Mouse (Mus musculus): ENCODE results near the gene Rel. TPM values are rescaled to one million over a fixed set of nuclear protein-coding genes. Genes with fewer than 3 reads are reported as not detected.

The Rel gene
- polyA plus RNA-seq, 1 experiment from 2014 or later: 0.47 TPM

DNA sequence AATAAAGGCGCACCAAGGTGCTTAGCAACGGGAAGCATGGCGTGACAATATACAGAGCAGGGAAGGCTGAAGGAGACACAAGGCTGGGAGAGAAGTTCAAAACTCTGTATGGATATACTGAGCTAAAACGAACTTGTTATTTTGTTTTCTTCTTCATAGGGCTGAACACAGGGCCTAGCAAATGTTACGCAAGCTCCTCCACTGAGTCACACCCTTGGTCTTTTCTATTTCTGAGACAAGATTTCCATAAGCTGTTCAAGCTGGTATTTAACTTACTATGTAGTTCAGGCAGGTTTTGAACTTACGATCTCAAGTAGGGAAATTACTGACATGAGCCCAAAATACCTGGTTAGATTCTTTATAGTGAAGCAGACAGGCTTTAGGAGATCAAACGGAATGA lies 29.4 kb downstream of the Rel start:
- Histone ChIP-seq H3K4me2 (no peak overlapping the region), H3K4me1 (replicated peaks) (no peaks in the 10 kb centered on the region), H3K4me3 (no peak overlapping the region), H3K9me3 (no peaks in the 10 kb centered on the region), H3K36me3 (peaks cover 7% of the 10 kb centered on the region), H3K27ac (replicated peaks) (no peak overlapping the region), H3K9ac (no peak overlapping the region), H3K27me3 (no peaks in the 10 kb centered on the region)
- no peak for ATAC-seq (ENCODE audit: low read depth)
- 94% methylated on average over 7 of the region's 7 CpGs for WGBS

DNA sequence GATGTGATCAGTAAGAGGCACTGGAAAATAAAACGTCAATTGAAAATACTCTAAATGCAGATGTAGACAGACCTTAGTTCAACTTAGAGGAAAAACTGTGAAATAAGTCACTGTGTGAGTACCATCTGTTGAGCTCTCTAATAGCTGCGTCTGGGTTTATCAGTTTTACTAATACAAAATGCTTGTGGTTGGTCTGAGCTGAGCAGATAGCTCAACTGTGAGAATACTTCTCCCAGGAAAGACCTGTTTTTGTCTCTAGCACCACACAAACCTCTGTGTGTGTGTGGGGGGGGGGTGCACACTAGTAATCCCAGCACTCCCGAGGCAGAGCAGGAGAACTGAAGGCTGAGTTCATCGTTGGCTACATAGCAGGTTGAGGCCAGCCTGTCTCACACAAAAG lies 29.9 kb downstream of the Rel start:
- no peak overlapping the region for H3K9ac ChIP-seq
- peaks cover 7% of the 10 kb centered on the region for H3K36me3 ChIP-seq
- H3K4me1 ChIP-seq (replicated peaks): no peaks in the 10 kb centered on the region
- ATAC-seq (ENCODE audit: low read depth): no peak
- H3K27me3 ChIP-seq: no peaks in the 10 kb centered on the region
- 83% methylated on average over 4 of the region's 4 CpGs for WGBS
- no peak overlapping the region for H3K27ac ChIP-seq (replicated peaks)
- H3K4me2 ChIP-seq: no peak overlapping the region
- no peaks in the 10 kb centered on the region for H3K9me3 ChIP-seq
- H3K4me3 ChIP-seq: no peak overlapping the region

DNA sequence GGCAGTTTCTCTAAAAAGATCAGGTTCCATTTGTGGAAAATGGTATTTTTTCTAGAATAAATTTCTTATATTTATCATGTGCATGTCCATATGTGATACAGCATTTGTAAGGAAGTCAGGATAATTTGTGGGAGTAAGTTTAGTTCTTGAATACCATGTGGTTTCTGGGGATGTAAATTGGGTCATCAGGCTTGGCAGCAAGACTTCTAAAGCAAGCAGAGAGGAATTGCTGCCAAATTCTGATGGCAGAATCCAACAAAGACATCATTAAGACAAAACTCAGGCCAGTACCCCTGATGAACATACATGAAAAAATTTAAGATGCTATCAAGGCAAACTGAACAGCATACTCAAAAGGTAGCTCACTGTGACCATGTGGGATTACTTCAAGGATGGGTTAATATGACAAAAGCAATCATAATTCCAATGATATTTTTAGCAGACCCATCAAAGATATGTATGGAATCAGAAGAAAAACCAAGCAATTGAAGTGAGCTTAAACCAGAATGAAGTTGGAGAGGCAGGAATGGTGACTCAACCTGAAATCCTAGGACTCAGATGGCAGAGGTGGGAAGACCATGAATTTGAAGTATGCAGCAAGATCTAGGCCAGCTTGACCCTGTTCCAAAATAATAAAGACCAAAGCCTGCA lies 34.8 kb downstream of the Rel start:
- H3K9me3 ChIP-seq: no peaks in the 10 kb centered on the region
- H3K27me3 ChIP-seq: no peaks in the 10 kb centered on the region
- no peaks in the 10 kb centered on the region for H3K4me1 ChIP-seq (replicated peaks)
- no peak overlapping the region for H3K9ac ChIP-seq
- H3K4me3 ChIP-seq: no peak overlapping the region
- ATAC-seq (ENCODE audit: low read depth): no peak
- H3K36me3 ChIP-seq: peaks cover 24% of the 10 kb centered on the region
- no peak overlapping the region for H3K27ac ChIP-seq (replicated peaks)
- no peak overlapping the region for H3K4me2 ChIP-seq

DNA sequence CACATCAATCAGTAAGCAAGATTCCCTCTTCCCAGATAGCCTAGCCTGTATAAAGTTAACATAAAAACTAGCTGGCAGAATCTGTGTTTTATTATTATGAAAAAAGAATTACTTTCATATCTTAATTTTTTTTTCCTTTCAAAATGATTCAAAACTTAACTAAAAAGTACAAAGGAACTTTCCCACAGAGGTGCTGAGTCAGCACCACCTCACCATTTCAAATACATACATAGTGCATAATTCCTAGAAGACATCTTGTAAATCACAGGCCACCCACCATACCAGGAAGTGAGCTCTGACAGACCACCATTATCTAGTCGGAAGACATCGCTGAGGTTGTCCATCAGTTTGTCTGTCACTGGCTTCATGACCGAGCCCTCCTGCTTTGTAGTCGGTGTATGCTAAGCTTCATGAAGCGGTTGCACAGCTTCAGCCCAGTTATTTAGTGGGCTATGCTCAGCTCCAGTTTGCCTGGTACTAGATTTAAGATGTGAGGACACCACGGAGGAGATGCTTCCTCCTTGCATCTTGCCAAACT lies 36.0 kb downstream of the Rel start:
- Histone ChIP-seq H3K4me3 (no peak overlapping the region), H3K27me3 (no peaks in the 10 kb centered on the region), H3K36me3 (peaks cover 35% of the 10 kb centered on the region), H3K4me1 (replicated peaks) (no peaks in the 10 kb centered on the region), H3K4me2 (no peak overlapping the region), H3K27ac (replicated peaks) (no peak overlapping the region), H3K9ac (no peak overlapping the region), H3K9me3 (no peaks in the 10 kb centered on the region)
- ATAC-seq (ENCODE audit: low read depth): no peak
- 90% methylated on average over 6 of the region's 6 CpGs for WGBS

DNA sequence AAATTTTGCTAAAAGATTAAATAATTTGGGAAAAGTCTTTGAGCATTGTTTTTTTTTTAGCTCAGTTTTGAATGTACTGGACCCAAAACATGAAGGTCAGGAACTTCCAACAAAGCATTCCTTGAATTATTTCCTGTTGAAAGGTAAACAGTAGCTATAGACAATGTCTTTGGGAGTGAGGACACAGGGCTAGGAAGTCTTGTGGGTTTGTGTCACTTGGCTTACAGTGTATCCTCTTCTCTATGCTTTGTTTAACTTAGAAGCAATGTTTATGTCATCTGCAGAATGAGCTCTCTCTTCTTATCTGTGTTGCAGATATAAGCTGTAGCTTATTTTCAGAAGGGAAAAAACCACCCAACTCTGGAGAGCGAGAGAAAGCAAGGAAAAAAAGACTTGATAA lies 37.9 kb downstream of the Rel start:
- Histone ChIP-seq H3K4me1 (replicated peaks) (no peaks in the 10 kb centered on the region), H3K4me2 (no peak overlapping the region), H3K27ac (replicated peaks) (no peak overlapping the region), H3K9me3 (no peaks in the 10 kb centered on the region), H3K4me3 (no peak overlapping the region), H3K36me3 (peaks cover 54% of the 10 kb centered on the region), H3K9ac (no peak overlapping the region), H3K27me3 (no peaks in the 10 kb centered on the region)
- no peak for ATAC-seq (ENCODE audit: low read depth)
- 86% methylated on average over 1 of the region's 1 CpGs for WGBS

DNA sequence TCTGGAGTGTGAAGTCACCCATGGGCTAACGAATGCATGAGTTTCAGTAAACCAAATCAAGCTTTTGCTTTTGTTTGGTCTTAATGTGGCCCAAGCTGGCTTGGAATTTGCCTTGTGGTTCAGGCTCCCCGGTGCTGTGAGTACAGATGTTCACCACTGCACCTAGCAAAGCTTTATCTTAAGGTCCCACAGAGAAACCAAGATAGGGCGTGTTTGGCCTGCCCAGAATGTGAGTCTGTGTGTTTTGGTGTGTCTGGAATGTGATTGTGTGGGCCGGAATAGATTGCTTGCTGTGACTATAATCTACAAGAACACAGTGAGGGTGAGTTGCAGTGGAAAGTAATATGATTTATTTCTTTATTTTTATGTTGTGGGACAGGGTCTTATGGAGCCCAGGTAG lies 40.6 kb downstream of the Rel start:
- H3K9me3 ChIP-seq: no peaks in the 10 kb centered on the region
- H3K36me3 ChIP-seq: peaks cover 79% of the 10 kb centered on the region

DNA sequence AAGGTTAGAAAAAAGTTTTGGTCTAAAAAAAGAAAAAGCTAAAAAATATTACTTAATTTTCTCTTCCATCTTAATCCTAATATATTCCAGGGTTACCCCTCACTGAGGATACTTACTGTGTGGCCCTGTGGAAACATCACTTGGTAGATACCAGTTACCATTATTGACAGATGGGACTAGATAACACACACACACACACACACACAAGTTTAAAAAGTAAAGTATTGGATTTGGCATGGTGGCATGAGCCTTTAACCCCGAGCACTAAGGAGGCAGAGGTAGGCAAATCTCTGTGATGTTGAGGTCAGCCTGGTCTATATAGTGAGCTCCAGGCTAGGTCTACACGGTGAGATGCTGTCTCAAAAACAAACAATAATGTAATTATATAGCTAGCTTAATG lies 42.6 kb downstream of the Rel start:
- no peak overlapping the region for H3K4me2 ChIP-seq
- no peak for ATAC-seq (ENCODE audit: low read depth)

More for the DNA sequence above, 40.6 kb downstream of the Rel start:
- Histone ChIP-seq H3K4me3 (no peak overlapping the region), H3K27me3 (no peaks in the 10 kb centered on the region), H3K27ac (replicated peaks) (no peak overlapping the region), H3K4me2 (no peak overlapping the region), H3K4me1 (replicated peaks) (no peaks in the 10 kb centered on the region), H3K9ac (no peak overlapping the region)
- no peak for ATAC-seq (ENCODE audit: low read depth)
- 94% methylated on average over 4 of the region's 4 CpGs for WGBS

DNA sequence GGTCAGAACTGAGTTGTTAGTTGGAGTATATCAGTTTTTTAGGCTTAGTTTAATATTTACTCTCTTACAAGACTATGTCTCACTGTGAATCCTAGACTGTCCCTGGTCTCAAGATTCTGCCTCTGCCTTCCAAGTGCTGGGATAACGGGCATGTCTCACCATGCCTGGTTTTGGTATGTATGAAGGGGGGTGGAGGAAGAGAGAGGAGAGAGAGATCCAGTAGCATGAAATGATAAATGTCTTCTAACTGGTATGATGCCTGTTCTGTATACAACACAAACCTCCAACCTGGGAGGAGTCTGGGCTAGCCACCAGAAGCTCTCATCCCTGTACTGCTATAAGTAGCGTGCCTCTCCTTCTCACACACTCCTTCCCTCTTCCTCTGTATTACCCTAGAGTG lies 44.3 kb downstream of the Rel start:
- H3K4me2 ChIP-seq: no peak overlapping the region
- no peak for ATAC-seq (ENCODE audit: low read depth)
- H3K4me3 ChIP-seq: no peak overlapping the region
- no peaks in the 10 kb centered on the region for H3K9me3 ChIP-seq
- H3K36me3 ChIP-seq: peaks cover 89% of the 10 kb centered on the region
- H3K4me1 ChIP-seq (replicated peaks): no peaks in the 10 kb centered on the region
- H3K27me3 ChIP-seq: no peaks in the 10 kb centered on the region
- WGBS: 95% methylated on average over 2 of the region's 2 CpGs
- H3K27ac ChIP-seq (replicated peaks): no peak overlapping the region
- no peak overlapping the region for H3K9ac ChIP-seq

More for the DNA sequence above, 42.6 kb downstream of the Rel start:
- Histone ChIP-seq H3K9me3 (no peaks in the 10 kb centered on the region), H3K36me3 (peaks cover 80% of the 10 kb centered on the region), H3K4me1 (replicated peaks) (no peaks in the 10 kb centered on the region), H3K4me3 (no peak overlapping the region), H3K27ac (replicated peaks) (no peak overlapping the region), H3K9ac (no peak overlapping the region), H3K27me3 (no peaks in the 10 kb centered on the region)
- WGBS: 95% methylated on average over 2 of the region's 2 CpGs

DNA sequence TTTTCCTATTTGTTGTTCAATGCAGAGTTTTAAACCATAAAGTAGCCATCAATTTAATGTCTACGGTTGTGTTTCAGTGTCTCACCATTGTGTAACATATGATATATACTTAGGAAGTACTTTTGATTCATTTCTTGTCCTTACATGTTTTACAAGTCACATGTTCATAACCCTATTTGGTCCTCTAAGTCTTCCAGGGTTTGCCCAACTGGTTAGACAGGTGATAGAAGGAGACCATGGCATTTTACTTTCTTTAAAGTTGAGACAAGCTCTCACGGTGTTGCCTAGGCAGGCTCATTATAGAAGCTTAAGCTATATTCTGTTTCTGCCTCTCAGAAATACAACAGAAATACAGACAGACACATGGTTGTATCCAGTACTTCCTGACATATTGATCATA lies 44.9 kb downstream of the Rel start:
- WGBS: 96% methylated on average over 2 of the region's 2 CpGs
- no peaks in the 10 kb centered on the region for H3K9me3 ChIP-seq
- ATAC-seq (ENCODE audit: low read depth): no peak
- no peak overlapping the region for H3K9ac ChIP-seq
- no peak overlapping the region for H3K4me3 ChIP-seq
- H3K36me3 ChIP-seq: peaks cover 89% of the 10 kb centered on the region
- H3K27me3 ChIP-seq: no peaks in the 10 kb centered on the region
- no peak overlapping the region for H3K27ac ChIP-seq (replicated peaks)
- H3K4me2 ChIP-seq: no peak overlapping the region
- no peaks in the 10 kb centered on the region for H3K4me1 ChIP-seq (replicated peaks)

DNA sequence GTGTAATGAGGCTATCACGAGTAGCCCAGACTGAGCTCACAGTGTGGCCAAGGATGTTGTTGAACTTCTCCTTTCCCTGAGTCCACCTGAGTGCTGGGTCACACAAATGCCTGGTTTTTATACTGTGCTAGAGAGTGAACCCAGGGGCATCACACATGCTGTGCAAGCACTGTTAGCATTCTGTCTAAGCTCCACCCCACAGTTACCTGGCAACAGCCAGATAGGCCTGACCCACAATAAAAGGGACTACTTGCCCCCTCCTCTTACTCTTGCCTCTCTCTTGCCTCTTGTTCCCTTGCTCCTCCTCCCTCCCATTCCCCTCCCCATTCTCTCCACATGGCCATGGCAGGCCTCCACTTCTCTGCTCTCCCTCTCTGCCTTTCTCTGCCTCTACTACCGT lies 48.4 kb downstream of the Rel start:
- peaks cover 90% of the 10 kb centered on the region for H3K36me3 ChIP-seq
- no peaks in the 10 kb centered on the region for H3K9me3 ChIP-seq
- no peak for ATAC-seq (ENCODE audit: low read depth)
- no peaks in the 10 kb centered on the region for H3K27me3 ChIP-seq
- H3K4me3 ChIP-seq: no peak overlapping the region
- H3K9ac ChIP-seq: no peak overlapping the region
- no peak overlapping the region for H3K27ac ChIP-seq (replicated peaks)
- H3K4me2 ChIP-seq: no peak overlapping the region
- 14% methylated on average over 2 of the region's 2 CpGs for WGBS
- H3K4me1 ChIP-seq (replicated peaks): no peaks in the 10 kb centered on the region

DNA sequence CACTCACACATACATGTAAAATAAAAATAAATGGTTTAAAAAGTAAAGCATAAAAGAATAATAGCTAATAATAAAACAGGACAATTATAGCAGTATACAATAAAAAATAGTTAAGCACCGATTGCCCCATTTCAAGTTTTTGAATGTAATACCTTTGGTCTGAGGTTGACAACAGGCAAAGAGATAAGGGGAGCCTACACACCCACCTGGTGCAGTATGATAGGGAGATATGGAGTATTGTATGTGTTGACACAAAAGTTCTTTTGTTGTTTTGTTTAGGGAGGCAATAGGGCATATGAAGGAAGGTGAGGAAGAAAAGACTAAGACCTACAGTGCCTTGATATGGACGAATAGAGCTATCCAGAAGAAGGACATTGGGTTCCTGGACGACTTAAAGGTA lies 50.9 kb downstream of the Rel start:
- Histone ChIP-seq H3K36me3 (peaks cover 90% of the 10 kb centered on the region), H3K4me3 (no peak overlapping the region), H3K27ac (replicated peaks) (no peak overlapping the region), H3K4me1 (replicated peaks) (no peaks in the 10 kb centered on the region), H3K9me3 (no peaks in the 10 kb centered on the region), H3K4me2 (no peak overlapping the region), H3K9ac (no peak overlapping the region), H3K27me3 (no peaks in the 10 kb centered on the region)
- WGBS: 92% methylated on average over 3 of the region's 3 CpGs
- no peak for ATAC-seq (ENCODE audit: low read depth)

DNA sequence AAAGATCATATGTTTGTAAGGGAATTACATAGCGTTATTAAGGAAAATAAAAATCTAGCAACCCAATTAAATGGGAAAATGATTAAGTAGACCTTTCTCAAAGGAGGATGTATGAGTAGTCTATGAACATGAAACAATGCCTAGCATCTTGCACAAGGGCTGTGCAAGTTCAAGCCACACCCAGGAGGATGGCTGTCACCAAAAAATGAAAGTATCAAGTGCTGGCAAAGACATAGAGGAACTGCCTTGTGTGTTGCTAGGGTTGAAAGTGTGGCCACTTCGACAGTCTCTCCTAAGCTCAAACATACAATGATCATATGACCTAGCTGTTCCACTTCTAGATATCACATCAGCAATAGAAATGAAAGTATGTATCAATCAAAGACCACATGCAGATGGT lies 51.9 kb downstream of the Rel start:
- no peak overlapping the region for H3K27ac ChIP-seq (replicated peaks)
- ATAC-seq (ENCODE audit: low read depth): no peak
- H3K4me2 ChIP-seq: no peak overlapping the region
- H3K27me3 ChIP-seq: no peaks in the 10 kb centered on the region
- H3K36me3 ChIP-seq: peaks cover 95% of the 10 kb centered on the region
- H3K9ac ChIP-seq: no peak overlapping the region
- H3K4me1 ChIP-seq (replicated peaks): no peaks in the 10 kb centered on the region
- H3K9me3 ChIP-seq: no peaks in the 10 kb centered on the region
- WGBS: 89% methylated on average over 2 of the region's 2 CpGs
- no peak overlapping the region for H3K4me3 ChIP-seq

DNA sequence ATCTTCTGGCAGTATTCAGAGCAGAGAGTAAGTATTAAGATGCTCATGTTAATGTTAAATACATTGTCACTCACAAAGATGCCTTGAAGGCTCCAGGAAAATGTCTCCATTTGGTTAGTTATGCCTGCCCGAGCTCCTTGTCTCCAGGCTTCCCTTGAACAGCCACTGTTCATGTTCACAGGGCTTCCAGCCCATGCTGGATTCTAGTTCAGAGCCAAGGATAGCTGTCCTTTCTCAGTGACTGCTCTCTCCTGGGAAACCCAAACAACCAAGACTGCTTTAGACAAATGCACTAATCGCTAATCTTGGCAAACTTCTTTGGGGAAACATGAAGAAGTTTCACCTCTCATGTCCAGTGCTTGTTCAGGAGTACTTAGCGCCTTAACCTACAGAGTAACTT lies 58.5 kb downstream of the Rel start:
- WGBS: 90% methylated on average over 3 of the region's 3 CpGs
- Histone ChIP-seq H3K27ac (replicated peaks) (no peak overlapping the region), H3K4me2 (no peak overlapping the region), H3K36me3 (peaks cover 91% of the 10 kb centered on the region), H3K4me1 (replicated peaks) (no peaks in the 10 kb centered on the region), H3K9ac (no peak overlapping the region), H3K27me3 (no peaks in the 10 kb centered on the region), H3K9me3 (no peaks in the 10 kb centered on the region), H3K4me3 (no peak overlapping the region)
- no peak for ATAC-seq (ENCODE audit: low read depth)
